Mouse (Mus musculus) spleen, postnatal 10 days (tissue): Measurements from ENCODE around the gene Stam.
"Not testable (repeated sequence)": the region's sequence is repeated elsewhere in the genome, so short reads cannot be mapped to it uniquely, and the experiment has no call there.

Experiments
- DNase-seq, 2 experiments: peaks; one replicate each; pipeline ENCODE4 v3.0.0; 2021 to 2022; ENCODE audit warnings: low spot score in 2 of 2

Stam gene

DNA sequence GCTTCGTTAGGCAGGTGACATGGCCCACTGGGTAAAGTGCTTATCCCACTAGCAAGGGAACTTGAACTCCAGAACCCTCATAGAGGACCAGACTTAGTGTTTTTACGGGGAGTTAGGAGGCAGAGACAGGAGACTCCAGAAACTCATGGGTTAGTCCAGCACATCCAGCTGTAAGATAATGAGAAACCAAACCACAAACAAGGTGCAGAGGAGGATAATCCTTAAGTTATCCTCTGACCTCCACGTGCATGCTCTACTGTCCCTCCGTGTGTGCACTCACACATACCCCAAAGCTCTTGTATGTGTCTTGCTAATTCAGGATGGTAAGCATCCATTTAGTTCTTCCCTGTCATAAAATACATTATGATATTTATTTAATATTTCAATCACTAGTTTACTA is 117.7 kb downstream of the Stam start:
- DNase-seq: no peak

DNA sequence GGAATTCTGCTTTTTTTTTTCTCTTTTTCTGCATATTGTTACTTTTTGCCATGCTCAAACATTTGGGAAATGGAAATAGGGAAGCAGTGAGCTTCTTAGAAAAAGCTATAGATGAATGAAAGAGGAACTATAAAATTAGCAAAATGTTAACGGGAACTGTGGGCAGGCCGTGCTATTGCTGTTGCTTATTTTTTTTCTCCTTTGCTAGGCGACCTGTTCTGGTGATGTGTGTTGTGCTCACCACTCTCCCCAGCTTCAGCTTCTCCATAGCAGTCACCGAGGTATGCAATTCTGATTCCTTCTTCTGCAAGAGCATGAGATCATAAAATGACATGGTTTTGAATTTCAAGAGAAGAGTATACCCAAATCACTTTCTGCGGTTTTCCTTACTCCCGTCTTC is 118.1 kb downstream of the Stam start:
- DNase-seq: no peak

DNA sequence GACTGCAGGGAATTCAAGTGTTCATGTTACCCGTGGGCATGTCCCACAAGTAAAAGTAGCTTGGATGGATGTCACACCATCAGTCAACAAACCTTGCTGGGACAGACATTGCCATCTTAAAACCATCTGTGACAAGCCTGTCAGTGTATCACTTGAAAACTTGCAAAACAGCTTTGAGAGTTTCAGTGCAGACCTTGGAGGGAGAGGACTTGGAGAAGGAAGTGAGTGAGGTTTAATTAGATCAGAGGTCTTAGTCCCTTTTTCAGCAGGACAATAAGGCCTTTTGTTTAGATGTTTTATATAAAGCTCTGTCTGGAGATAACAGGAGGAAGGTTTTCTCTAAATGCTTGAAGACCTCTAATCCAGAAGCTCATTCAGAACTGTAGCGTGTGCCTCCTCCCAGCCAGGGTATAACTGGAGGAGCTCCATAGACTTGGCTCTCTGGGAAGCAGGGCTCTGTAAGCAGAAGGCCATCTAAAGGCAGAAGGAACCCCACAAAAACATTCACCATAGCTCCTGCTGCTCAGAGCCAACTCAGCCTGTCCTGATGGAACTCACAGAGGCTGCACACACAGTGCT is 124.5 kb downstream of the Stam start:
- DNase-seq: not testable (repeated sequence)
